Mouse (Mus musculus): Measurements from ENCODE around the gene Morn5.

Morn5 gene

DNA sequence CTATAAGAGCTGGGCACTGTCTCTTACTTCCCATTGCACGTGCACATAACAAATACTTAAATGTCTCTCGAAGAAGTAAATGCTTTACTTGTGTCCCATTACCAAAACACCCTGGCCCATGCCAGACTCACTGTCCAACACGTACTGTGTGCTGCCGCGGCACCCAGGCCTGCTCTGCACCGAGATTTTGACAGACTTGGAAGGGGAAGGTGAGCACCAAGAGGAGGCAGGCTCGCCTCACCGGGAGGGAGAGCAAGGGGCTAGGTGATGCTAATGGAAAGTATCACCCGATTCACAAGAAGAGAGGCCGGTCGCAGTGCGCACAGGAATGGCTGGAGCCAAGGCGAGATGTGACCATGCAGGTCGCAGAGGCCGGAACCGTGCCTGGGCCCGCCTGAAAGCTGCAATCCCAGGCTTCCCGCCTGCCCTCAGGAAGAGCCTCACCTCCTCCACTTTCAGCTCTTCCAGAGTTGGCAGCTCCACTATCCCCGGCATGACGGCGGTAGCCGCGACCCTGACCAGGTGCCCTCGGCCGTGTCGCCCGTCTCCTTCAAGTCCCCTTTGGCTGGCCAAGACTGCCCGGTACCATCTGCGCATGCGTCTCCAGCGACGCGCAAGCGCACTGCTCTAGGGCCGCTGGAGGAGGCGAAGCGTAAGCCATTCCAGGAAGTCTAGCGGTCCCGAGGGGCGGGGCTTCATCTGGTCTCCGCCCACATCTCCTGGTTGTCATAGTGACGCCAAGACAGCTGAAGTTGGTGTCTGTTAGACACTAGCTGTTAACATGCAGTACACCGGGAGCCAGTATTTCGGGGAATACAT, at the start of gene Morn5, which contains the start of gene Ndufa8:
Gene Morn5 (plus strand): TSS at position 711 of the 819 bp plus-strand sequence.
Gene Ndufa8 (minus strand): TSS at position 659 of the 819 bp plus-strand sequence.
- DNase-seq (ENCODE audit: low read depth), result peak; percentile 97

- DNase-seq (ENCODE audit: low read depth), result no peak
Measured at GRCm38 (mm10) chr2:36000390-36000789, 48.9 kb upstream of the Morn5 start.

- no peak for DNase-seq (ENCODE audit: low read depth)
Measured at GRCm38 (mm10) chr2:36002188-36002587, 47.1 kb upstream of the Morn5 start.

GRCm38 (mm10) chr2:36008071-36008470, 41.2 kb upstream of the Morn5 start:
- DNase-seq (ENCODE audit: low read depth), result peak; percentile 14

GRCm38 (mm10) chr2:36009386-36009785, 39.9 kb upstream of the Morn5 start:
- peak; percentile 32 for DNase-seq (ENCODE audit: low read depth)

- no peak for DNase-seq (ENCODE audit: low read depth)
Measured at GRCm38 (mm10) chr2:36010579-36010978, 38.7 kb upstream of the Morn5 start.

DNA sequence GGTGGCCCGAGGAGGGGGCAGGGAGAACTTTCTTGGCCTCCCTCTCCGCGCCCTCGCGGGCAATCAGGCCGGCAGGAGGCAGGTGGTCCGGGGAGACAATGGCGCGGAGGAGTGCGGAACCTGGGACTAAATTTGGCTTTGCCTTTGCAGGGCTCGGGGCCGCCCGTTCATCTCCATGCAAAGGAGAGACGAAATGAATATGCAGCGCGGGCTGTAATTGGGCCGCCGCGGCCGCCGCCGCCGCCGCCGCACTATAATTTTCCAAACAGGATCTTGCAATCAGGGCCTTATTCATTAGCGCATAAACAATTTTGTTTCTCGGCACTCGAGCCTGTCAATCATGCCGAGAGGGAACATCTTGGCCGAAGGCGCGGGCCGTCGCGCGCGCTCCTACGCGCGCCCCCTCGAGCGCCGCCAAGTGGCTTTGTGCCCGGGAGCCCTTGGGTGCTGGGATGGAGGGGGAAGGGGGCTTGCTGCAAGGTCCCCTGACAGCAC, 37.9 kb upstream of the Morn5 start:
- DNase-seq (ENCODE audit: low read depth), result no peak

GRCm38 (mm10) chr2:36013010-36013409, 36.2 kb upstream of the Morn5 start:
- DNase-seq (ENCODE audit: low read depth), result no peak

DNA sequence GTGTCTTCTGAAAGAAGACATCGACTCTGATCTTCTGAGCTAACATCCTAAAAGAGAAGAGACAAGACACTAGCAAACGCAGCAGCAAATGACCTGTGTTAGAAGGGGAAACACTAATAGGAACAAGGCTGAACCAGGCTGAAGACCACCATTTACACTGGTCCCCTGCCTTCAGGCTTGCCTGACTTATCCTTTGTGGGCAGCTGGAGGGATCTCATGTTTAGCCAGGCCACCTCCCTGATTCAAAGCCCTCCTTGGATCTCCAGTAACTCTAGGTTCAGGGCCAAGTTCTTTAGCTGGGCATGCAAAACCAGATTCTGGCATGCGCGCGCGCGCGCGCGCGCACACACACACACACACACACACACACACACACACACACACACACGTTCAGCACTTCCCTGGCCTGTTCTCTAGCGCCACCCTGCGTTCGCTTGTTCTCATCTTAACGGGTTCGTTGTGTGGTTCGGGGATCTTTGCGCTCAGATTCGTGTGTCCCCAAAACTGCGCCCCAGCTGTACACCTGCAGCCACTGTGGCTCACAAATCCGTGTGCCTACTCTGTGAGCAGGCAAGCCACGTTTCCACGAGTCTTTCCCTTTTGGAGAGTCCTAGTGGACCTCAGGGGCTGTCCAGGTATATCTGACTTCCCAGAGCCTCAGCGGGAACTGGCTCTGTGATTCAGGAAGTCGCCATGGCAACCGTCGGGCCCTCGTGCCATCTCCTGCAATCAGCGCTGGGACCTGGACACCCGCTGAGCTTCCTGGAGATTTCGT, 27.7 kb upstream of the Morn5 start:
- DNase-seq (ENCODE audit: low read depth), result peak; percentile 9

DNA sequence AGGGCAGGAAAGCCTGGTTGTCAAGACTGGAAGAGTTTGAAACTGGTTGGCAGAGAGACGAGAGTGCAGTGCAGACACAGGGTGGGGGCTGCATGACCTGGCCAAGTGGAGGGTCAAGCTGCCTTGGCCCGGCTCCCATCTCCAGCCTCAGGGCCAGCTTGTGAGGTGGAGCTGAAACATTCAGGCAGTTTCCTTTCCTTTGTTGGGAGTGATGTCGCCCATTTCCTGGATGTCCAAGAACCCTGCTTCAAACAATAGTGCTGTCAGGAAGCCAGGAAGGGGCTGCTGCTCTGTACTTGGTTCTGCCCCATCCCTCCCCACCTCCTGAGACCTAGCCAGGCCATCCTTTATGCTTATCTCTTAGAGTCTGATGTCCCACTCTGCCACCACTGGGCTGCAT, 26.0 kb upstream of the Morn5 start:
- no peak for DNase-seq (ENCODE audit: low read depth)

DNA sequence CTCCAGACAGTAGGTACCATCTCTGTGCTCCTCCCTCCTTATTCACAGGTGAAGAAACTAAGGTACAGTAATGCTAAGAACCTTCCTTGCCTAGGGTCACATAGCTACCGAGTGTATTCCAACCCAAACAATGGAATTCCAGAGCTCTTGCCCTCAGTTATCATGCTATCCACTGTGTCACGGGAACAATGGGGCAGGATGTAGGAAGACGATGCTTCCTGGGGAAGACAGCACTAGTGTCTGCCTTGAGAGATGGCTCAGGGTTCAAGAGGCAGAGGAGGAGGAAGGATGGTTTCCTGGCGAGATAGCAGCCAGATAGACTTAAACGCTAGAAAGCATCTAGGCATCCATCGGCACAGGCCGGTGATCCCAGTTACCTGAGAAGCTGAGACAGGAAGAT, 16.4 kb upstream of the Morn5 start:
- DNase-seq (ENCODE audit: low read depth), result no peak

DNA sequence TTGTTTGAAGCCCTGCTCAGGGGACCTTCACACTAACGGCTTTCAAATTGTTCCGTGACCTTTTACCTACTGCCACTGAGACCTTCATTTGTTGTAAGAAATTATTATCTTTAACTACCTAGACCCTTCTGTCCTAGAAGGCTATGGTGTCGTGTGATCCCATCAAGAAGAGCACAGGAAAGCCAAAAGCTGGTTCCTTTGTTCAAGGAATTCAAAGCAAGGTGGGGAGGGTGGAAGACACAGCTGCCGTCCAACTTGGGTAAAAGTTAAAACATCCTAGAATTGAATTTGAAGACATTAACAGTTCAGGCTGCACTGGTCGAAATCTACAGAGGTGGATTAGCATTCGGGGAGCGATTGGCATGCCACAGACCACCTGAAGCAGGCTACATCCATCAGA, 15.3 kb upstream of the Morn5 start:
- DNase-seq (ENCODE audit: low read depth), result no peak

DNA sequence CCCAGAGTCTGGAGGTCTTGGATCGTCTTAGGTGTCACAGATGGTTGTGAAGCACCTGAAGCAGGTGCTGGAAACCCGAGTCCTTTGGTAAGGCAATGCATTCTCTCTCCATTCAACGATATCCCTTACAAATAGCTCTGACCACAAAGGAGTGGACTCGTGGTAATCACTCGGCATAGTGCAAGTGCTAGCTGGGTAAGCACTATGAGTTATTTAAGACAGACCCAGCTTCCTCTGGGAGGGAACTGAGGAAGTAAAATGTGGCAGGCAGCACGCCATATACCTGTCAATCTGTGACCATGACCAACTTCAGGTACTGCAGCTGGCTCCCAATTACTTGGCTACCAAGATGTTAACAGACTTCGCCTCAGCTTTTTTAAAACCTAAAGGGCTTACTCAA, 14.4 kb upstream of the Morn5 start:
- no peak for DNase-seq (ENCODE audit: low read depth)

GRCm38 (mm10) chr2:36035413-36036081, 13.7 kb upstream of the Morn5 start:
- DNase-seq (ENCODE audit: low read depth), result no peak

DNA sequence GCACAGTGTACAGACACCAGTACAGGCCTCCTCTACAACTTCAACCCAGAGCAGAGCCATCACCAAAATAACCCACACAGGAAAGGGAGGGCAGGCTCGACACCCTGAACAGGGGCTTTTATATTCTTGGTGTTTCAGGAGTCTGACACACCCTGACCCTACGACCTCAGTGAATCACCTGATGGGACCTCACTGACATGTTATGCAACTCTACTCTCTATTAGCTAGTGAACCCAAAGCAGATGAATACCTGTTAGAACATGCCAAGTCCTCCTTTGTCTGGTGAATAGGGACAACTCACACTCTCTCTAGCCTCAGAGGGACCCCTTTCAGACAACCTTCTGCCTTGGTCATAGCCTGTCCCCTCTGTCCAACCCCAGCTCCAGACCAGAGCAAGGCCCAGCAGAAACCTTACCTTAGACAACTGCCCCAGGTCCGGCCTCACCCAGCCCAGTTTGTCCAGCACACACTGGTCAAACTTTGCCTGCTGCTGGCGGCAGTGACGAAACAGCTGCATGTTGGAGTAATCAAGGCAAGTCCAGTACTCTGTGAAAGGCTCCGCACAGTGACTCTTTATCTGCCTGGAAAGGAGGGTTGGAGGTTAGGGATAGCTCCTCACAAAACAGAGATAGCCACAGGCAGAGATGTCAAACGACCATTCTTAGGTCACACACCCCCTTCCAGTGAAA, 9.8 kb upstream of the Morn5 start:
- no peak for DNase-seq (ENCODE audit: low read depth)

DNA sequence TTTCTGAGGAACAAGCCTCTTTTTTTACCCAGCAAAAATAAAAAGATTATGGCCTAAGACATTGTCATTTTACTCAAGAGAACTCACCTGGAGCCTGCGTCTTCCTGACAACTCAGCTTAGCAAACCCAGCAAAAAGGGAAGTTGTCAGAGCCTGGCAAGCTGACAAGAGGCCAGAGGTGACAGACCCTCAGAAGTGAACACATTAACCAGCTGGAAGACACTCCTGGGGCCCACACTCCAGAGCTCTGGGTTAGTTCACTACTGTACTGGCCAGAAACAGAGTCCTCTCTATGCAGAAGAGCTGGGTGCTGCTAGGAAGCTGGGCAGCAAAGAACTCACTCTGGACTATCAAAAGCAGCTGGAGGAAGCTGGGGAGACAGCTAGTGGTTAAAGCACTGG, 8.4 kb upstream of the Morn5 start:
- no peak for DNase-seq (ENCODE audit: low read depth)

GRCm38 (mm10) chr2:36048164-36048563, 1.1 kb upstream of the Morn5 start:
- no peak for DNase-seq (ENCODE audit: low read depth)

DNA sequence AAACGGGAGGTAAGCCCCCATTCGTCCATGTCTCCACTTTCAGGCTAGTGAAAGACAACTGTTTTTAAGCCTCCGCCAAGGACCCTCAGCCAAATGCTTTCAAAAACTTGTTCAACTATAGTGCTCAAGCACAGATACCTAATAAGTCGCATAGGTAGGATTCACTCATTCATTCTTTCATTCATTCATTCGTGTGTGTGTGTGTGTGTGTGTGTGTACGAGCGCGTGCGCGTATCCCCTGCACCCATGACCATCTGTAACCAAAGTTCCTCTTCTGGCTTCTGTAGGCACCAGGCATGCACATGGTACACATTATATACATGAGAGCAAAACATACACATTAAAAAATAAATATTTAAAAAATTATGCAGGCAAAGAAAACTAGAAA, 303 bp downstream of the Morn5 start:
- no peak for DNase-seq (ENCODE audit: low read depth)

- DNase-seq (ENCODE audit: low read depth), result no peak
Measured at GRCm38 (mm10) chr2:36053249-36053648, 4.0 kb downstream of the Morn5 start.

- no peak for DNase-seq (ENCODE audit: low read depth)
Measured at GRCm38 (mm10) chr2:36056248-36056647, 7.0 kb downstream of the Morn5 start.

DNA sequence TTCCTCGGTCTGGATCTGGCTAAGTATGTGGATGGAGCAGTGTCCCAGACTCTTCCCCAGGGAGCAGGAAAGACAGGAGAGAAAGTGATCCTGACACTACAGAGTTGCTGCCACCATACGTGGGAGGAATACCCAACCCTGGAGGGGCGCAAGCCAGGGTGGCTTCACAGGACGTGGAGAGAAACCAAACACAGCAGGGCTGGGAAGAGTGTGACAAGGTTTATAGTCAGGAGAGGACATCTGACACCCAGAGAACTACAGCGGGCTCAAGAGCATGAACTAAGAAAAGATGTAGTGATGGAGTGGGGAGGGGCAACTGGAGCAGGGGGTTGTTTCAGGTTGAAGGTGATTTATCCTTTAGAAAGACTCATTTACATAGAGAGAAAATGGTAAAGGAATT, 12.2 kb downstream of the Morn5 start:
- DNase-seq (ENCODE audit: low read depth), result no peak

DNA sequence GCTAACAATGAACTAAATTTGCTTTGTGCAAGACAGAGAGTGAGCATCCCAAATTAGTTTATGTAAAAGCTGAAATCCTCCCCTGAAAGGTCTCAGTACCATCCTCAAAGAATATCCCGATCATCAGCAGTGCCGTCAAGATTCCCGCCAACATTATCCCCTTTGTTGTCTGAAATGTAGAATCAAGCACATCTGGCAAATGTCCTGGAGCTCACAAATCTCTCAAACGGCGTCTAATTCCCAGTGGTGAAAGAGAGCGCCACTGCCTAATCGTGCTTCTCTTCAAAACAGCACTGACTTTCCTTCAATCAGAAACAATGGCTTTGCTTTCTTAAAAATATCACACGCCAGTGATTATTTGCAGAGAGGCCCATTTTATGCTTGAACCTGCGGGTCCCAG, 17.9 kb downstream of the Morn5 start:
- no peak for DNase-seq (ENCODE audit: low read depth)
